Mouse (Mus musculus) gonadal fat pad, adult 2 months (tissue): ENCODE data around the gene Krtap12-1. TPM values are rescaled to one million over a fixed set of nuclear protein-coding genes. Genes with fewer than 3 reads are reported as not detected.
"Not testable (repeated sequence)": the region's sequence is repeated elsewhere in the genome, so short reads cannot be mapped to it uniquely, and the experiment has no call there.

Source experiments
- DNase-seq: peaks from one replicate; pipeline ENCODE4 v3.0.0-alpha.2; 2012; ENCODE audit warnings: low read depth
- polyA plus RNA-seq: library from polyadenylated mRNA; depleted of rRNA; stranded (reverse); fragments of >200 nt; gene quantifications from 2 replicates; pipeline ENCODE4 v1.2.3, GENCODE M21; 2012; rRNA removed

The Krtap12-1 gene
- not detected in 2 replicates for polyA plus RNA-seq

DNA sequence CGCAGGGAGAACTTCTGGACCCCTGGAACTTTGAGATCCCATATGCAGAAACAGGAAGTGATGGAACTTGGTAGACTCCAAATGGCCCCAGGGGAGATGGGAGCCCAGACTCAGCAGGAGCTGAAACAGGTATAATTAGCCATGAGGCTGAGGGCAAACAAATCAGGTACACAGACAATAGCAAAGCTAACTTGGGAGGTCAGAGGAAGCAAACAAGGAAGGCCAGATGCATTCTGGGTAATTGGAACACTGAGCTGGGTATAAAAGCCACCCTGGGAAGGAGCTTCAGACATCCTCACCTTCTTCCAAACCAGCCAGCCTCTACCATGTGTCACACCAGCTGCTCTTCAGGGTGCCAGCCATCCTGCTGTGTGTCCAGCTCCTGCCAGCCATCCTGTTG lies at the start of gene Krtap12-1:
Gene Krtap12-1 (plus strand): TSS at position 301 of the 400 bp plus-strand sequence.
- DNase-seq = not testable (repeated sequence)

DNA sequence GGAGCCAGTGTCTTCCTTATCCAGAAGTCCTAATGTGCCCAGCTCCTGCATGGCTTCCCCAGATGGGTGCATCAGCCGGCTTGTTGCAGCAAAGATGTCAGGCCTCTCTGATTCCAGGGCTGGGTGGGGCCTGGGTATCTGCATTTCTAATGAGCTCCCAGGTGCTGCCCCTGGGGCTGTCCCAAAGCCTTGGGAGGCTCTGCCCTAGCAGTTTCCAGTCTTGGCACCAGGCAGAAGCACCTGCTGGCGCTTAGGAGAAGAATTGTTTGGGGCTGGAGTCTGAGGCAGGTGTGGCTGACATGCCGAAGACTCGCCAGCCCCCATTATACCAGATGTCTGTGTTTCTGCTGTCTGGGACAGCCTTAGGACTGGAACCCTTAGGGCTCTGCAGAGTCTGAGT lies 49.7 kb upstream of the Krtap12-1 start:
- no peak for DNase-seq

- DNase-seq = no peak
Observed at GRCm38 (mm10) chr10:77671519-77671918, 48.9 kb upstream of the Krtap12-1 start.

DNA sequence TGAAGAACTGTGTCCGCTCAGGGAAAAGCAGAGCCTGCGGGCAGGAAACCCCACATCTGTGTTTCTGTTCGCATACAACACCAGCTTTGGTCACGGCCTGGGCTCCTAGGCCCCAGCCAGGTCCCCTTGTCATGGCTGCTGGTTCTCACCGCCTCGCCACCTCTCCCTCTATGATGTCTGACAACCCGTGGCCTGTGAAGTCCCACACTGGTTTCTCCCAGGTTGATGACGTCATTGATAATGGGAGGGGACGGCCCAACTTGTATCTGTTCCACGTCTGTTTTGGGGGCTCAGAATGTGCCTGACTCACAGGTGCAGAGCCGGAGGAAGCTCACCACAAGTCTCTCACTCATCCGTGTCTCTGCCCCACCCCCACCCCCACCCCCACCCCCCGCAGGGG lies 46.6 kb upstream of the Krtap12-1 start:
- DNase-seq = no peak

DNA sequence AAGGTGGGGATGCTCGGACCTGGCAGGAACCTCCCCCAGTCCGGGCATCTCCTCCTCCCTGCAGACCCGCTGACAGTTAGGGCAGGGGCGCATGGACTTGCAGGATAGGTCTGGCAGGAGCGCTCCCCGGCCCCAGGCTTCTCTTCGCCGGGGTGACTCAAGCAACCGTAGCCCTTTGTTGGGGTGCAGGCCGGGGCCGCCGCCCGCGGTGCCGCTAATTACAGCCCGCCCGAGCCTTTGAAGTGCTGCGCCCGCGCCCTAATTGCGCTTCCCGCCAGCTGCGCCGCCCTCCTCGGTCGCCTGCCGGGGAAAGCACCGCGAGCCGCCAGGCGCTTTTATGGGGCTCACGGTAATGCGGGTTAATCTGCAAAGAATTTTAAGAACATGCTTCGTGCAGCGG lies 42.8 kb upstream of the Krtap12-1 start:
- DNase-seq = no peak

GRCm38 (mm10) chr10:77682994-77683393 lies 37.4 kb upstream of the Krtap12-1 start:
- DNase-seq = no peak

DNA sequence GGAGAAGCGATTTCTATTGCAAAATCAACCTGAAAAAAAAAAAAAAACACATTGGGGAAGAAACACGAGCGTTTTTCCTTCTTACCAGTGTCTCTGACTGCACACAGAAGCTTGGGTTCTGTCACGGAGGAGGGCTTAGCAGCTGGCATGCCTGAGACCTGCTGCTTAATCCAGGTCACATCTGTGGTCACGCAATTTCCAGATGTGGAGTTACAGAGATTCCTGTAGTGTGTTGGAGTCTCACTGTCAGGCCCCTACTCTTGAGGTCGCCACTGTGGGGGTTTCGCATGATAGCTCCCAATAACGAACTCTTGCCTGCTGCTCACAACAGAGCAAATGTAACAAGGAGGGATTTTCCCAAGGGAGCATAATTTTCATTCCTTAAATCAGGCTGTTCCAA lies 36.2 kb upstream of the Krtap12-1 start:
- no peak for DNase-seq

- DNase-seq = peak; percentile 45
Observed at GRCm38 (mm10) chr10:77685895-77686664, 34.3 kb upstream of the Krtap12-1 start, which contains the start of gene Tspear. Gene Tspear (plus strand): TSS chr10:77686569.

DNA sequence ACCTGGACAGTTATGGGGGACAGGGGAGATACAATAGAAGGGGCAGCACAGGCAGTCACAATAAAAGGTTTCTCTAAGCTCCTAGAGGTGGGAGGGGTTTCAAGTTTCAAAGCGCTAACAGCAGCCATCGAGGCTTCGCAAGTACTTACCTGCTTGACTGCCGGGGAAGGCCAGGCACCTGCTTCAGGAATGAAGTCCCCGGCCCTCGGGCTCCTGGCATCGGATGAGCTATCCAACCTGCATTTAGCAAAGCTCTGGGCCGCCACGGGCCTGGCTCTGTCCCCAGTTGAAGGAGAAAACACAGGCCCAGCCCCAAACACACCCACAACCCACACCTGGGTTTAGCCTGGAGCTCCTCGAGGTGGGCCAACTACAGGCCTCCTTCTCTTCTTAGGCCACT lies 33.4 kb upstream of the Krtap12-1 start:
- DNase-seq = peak; percentile 49

DNA sequence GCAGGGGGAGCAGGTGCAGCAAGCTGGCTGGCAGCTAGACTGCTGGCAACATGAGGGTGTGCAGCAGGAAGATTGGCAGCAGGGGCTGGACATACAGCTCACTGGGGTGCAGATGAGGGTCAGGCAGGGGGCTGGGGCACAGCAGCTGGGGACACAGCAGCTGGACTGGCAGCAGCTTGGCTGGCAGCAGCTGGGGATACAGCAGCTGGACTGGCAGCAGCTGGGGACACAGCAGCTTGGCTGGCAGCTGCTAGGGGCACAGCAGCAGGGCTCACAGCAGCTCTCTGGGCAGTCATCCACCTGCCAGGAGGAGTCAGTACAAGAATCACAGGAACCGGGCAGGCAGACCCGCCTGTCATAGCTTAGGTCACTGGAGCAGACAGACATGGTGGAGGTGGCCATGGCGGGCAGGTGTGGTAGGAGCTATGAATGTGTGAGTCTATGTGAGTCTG lies 30.0 kb upstream of the Krtap12-1 start, which contains the start of gene Gm19402:
Gene Gm19402 (minus strand): TSS at position 402 of the 452 bp plus-strand sequence.
- not testable (repeated sequence) for DNase-seq

DNA sequence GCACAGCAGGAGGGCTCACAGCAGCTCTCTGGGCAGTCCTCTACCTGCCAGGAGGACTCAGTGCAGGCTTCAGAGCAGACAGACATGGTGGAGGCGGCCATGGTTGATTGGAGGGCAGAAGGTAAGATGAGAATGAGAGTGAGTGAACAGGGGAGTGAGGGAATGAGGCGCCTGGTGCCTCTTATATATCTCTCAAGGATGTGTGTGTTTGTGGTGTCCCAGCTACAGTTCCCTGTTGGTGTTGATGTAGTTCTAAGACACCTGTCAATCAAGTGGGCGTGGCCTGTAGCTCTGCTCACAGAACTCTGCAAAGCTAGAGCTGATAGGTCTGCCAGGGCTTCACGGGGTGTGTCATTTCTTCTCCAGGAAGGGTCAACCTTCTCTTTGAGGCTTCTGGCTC lies 23.3 kb upstream of the Krtap12-1 start, which contains the start of gene Gm9508:
Gene Gm9508 (minus strand): TSS at position 101 of the 400 bp plus-strand sequence.
- no peak for DNase-seq

DNA sequence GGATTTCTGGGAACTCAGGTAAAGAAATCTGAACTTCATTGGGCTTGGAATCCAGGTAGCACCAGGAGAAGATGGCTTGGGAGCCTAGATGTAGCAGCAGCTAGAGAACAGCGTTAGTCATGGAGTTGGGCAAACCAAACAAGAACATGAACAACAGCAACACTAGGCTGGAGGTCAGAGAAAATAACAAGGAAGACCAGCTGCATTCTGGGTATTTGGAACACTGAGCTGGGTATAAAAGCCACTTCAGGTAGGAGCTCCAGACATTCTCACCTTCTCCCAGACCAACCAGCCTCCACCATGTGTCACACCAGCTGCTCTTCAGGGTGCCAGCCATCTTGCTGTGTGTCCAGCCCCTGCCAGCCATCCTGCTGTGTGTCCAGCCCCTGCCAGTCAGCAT lies 14.1 kb upstream of the Krtap12-1 start, which contains the start of gene Gm10272:
Gene Gm10272 (plus strand): TSS at position 301 of the 400 bp plus-strand sequence.
- DNase-seq = no peak

DNA sequence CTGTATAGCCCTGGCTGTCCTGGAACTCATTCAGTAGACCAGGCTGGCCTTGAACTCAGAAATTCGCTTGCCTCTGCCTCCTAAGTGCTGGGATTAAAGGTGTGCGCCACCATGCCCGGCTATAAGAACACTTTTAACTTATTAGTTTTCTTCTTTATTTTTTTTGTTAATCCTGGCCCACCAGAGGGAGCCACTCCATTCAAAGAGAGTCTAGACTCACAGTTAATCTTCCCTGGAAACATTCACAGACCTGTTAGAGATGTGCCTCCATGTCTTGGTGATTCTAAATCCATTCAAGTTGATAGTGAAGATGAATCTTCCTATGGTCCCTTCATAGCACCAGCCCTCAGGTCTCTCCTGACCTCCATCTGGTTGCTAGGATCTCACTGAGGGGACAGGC lies 10.6 kb upstream of the Krtap12-1 start:
- no peak for DNase-seq

DNA sequence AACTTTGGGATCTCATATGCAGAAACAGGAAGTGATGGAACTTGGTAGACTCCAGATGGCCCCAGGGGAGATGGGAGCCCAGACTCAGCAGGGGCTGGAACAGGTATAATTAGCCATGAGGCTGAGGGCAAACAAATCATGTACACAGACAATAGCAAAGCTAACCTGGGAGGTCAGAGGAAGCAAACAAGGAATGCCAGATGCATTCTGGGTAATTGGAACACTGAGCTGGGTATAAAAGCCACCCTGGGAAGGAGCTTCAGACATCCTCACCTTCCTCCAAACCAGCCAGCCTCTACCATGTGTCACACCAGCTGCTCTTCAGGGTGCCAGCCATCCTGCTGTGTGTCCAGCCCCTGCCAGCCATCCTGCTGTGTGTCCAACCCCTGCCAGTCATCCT lies 9.2 kb upstream of the Krtap12-1 start, which contains the start of gene Gm10024:
Gene Gm10024 (plus strand): TSS at position 301 of the 400 bp plus-strand sequence.
- not testable (repeated sequence) for DNase-seq

DNA sequence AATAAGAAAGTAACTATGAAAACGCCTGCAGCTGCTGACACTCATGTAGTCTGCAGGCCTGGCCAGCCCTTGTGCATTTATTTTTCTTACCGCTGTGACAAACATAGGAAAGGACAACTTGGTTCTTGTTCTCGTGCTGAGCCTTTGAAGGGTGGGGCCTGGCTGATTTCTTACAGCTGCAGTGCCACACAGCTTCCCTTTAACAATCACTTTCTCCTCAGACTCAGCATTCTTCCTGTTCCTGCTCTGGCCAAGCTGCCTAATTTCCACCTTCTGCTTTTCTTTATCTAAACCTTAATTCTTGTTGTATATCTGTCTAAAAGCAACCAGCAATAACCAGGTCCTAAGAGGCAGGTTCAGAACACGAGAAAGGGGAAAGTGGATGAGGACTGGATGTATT lies 6.7 kb upstream of the Krtap12-1 start:
- DNase-seq = no peak

DNA sequence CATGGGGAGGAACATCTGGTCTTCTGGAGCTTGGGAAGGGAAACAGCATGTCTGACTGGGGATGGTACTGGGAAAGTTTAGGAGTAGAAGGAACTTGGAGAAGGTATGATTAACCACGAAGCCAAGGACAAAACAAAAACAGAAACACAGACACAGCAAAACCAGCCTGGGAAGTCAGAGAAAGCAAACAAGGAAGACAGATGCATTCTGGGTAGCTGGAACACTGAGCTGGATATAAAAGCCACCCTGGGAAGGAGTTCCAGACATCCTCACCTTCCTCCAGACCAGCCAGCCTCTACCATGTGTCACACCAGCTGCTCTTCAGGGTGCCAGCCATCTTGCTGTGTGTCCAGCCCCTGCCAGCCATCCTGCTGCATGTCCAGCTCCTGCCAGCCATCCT lies 4.9 kb upstream of the Krtap12-1 start, which contains the start of gene Gm10142:
Gene Gm10142 (plus strand): TSS at position 301 of the 400 bp plus-strand sequence.
- no peak for DNase-seq

DNA sequence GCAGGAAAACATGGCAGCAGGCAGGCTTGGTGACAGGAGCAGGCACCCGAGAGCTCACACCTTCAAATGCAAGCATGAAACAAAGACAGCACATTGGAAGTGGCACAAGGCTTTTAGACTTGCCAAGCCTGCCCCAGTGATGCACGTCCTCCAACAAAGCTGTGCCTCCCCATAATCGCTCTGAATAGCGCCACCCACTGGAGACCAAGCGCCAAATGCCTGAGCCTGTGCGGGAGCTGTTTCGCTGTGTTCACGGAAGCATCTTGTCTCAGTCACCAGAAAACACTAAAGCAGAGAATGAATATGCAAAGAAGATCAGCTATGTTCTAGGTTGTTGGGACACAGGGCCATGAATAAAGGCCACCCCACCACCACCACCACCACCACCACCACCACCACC lies 4.5 kb downstream of the Krtap12-1 start:
- DNase-seq = no peak

GRCm38 (mm10) chr10:77726186-77726585 lies 5.8 kb downstream of the Krtap12-1 start, which contains the start of gene Gm10100:
Gene Gm10100 (plus strand): TSS chr10:77726486.
- DNase-seq = no peak

DNA sequence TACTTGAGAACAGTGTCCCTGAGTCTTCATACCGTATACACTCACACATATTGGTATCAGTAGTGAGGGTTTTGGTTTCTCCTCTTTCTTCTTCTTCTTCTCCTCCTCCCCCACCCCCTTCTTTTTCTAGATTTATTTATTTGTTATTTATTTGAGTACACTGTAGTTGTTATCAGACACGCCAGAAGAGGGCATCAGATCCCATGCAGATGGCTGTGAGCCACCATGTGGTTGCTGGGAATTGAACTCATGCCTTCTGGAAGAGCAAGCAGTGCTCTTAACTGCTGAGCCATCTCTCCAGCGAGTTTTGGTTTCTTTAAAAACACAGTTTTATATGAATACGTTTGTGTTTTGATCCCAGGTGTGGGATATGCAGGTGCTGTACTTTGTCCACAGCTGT lies 7.9 kb downstream of the Krtap12-1 start:
- no peak for DNase-seq

DNA sequence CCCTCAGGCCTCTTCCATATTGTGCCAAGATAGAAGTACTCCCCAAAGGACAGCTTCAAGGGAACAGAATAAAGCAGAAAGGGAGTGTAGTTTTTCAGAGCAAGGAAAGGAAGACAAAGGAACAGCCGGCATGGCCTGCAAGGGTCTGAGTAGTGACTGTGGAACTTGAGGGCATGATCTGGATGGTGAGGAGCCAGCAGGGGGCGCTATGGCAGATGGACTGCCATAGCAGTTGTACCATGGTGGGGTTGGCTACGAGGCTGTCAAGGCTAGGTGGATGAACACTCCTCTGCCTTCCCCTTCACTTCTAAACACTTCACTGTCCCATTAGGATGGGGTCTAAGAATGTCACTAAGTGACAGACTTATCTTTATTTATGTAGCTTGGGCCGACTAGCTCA lies 8.8 kb downstream of the Krtap12-1 start:
- DNase-seq = no peak

GRCm38 (mm10) chr10:77735928-77736327 lies 15.5 kb downstream of the Krtap12-1 start:
- no peak for DNase-seq

- DNase-seq = no peak
Observed at GRCm38 (mm10) chr10:77738929-77739328, 18.5 kb downstream of the Krtap12-1 start.
